In genomic region chr3:94948066-94948614, GRCm38 (mm10) we compare ENCODE assay signal across 11 mouse cellular contexts. TPM values are rescaled to one million over a fixed set of nuclear protein-coding genes. Genes with fewer than 3 reads are reported as not detected.
DNase-seq lines count a peak whose midpoint lies in the region; ATAC-seq and TF ChIP-seq lines count a peak whose summit lies in the region.
"Had no signal": no experiment of that assay in that cellular context is flagged by ENCODE, and none has a peak within 500 bp of the region (broad histone marks: within the 10 kb centered on the region; RNA-seq: fewer than 3 reads in every experiment).

No protein-coding gene starts in this region.

- H3K27ac ChIP-seq in gastrocnemius, adult 2 months = no peak overlapping the region
- no peak overlapping the region for H3K27ac ChIP-seq in lung, embryonic 14.5 days (ENCODE audit: low read depth)
- H3K27ac ChIP-seq: hindbrain, embryonic 14.5 days; midbrain, embryonic 12.5 days had no signal

- no peak overlapping the region for H3K4me3 ChIP-seq in gastrocnemius, adult 2 months
- H3K4me3 ChIP-seq in lung, embryonic 14.5 days (ENCODE audit: low read depth, low read length) = no peak overlapping the region
- no peak overlapping the region for H3K4me3 ChIP-seq in G1E (ENCODE audit: low read depth, low read length)
- H3K4me3 ChIP-seq: midbrain, embryonic 12.5 days had no signal

- no peak overlapping the region for H3K4me2 ChIP-seq in lung, embryonic 14.5 days
- H3K4me2 ChIP-seq: hindbrain, embryonic 14.5 days; midbrain, embryonic 12.5 days had no signal

- ATAC-seq in lung, embryonic 14.5 days (ENCODE audit: insufficient read depth) = no peak
- no peak for ATAC-seq in G1E (ENCODE audit: extremely low read depth, insufficient number of reproducible peaks, low FRiP score, poor library complexity, severe bottlenecking)

- no peaks in the 10 kb centered on the region for H3K9me3 ChIP-seq in lung, embryonic 14.5 days (ENCODE audit: low read depth, low read length)
- H3K9me3 ChIP-seq in G1E (replicated peaks) = peaks cover 2% of the 10 kb centered on the region; the same call in 1 of the 2 replicates
- H3K9me3 ChIP-seq: midbrain, embryonic 12.5 days had no signal

- H3K4me1 ChIP-seq in lung, embryonic 14.5 days (ENCODE audit: insufficient read depth) = no peaks in the 10 kb centered on the region
- peaks cover 44% of the 10 kb centered on the region for H3K4me1 ChIP-seq in G1E (ENCODE audit: insufficient read depth, low read depth, low read length)

- WGBS in lung, embryonic 14.5 days = 71% methylated on average over 3 of the region's 3 CpGs

- intact Hi-C loops in gastrocnemius, adult 2 months (cut with DNase I) = loop anchor here (1.0 kb wide), 1 partner anchor 49 kb away; no protein-coding TSS in a partner anchor
- intact Hi-C loops in gastrocnemius, postnatal 14 days (cut with DNase I; ENCODE audit: low total_unique reads) = no loop called here

- no peak for DNase-seq in gastrocnemius, adult 2 months
- DNase-seq in gastrocnemius, postnatal 14 days = no peak
- peak; percentile 26 for DNase-seq in lung, embryonic 14.5 days
- DNase-seq in lung, postnatal 4 days = no peak
- DNase-seq in G1E (ENCODE audit: low spot score) (no peak), MN1 (ENCODE audit: low spot score) (no peak)
- peak; percentile 73 for DNase-seq in naive thymus-derived CD4-positive, alpha-beta T cell, adult 2 months (ENCODE audit: low read depth)
- no peak for DNase-seq in cerebellum, adult 8-10 months
- DNase-seq: embryo, embryonic 11 days had no signal

- H3K9ac ChIP-seq in lung, embryonic 14.5 days = no peak overlapping the region
- H3K9ac ChIP-seq: hindbrain, embryonic 14.5 days; midbrain, embryonic 12.5 days had no signal

- TF ChIP-seq CTCF in gastrocnemius, adult 2 months (IDR thresholded peaks at IDR 0.05) = peak; percentile 90
- peak; percentile 57 for TF ChIP-seq CTCF in lung, embryonic 14.5 days (IDR thresholded peaks at IDR 0.05; ENCODE audit: low read depth)
- peak; percentile 56; the same call in 1 of the 2 replicates for TF ChIP-seq CTCF in G1E (IDR thresholded peaks at IDR 0.05; ENCODE audit: low read depth, low read length)

- H3K27me3 ChIP-seq in lung, embryonic 14.5 days (ENCODE audit: insufficient read depth, low read length) = no peaks in the 10 kb centered on the region
- no peaks in the 10 kb centered on the region for H3K27me3 ChIP-seq in G1E (ENCODE audit: insufficient read depth, low read length)

- H3K36me3 ChIP-seq in lung, embryonic 14.5 days (ENCODE audit: insufficient read depth) = no peaks in the 10 kb centered on the region
- H3K36me3 ChIP-seq in G1E (replicated peaks) = peaks cover 26% of the 10 kb centered on the region
- H3K36me3 ChIP-seq: midbrain, embryonic 12.5 days had no signal

RNA-seq across cellular contexts. Expression of gene Rfx5, which starts 5.7 kb away (rescaled TPM):
- 1 to 10 TPM; 4.7 to 5.2 TPM for total RNA-seq in gastrocnemius, adult 2 months (2021)
- 1 to 10 TPM; 5.8 to 7.2 TPM for total RNA-seq in gastrocnemius, postnatal 14 days (2021)
- polyA plus RNA-seq in lung, embryonic 14.5 days (2014; fragmentation: Nextera tagmentation; extraction: Ambion mirVana) = 11.8 and 13.1 TPM in 2 replicates
- 27.8 and 36.2 TPM in 2 replicates for total RNA-seq in G1E (2014; fragmentation: Nextera tagmentation)
- 21.8 and 24.3 TPM in 2 replicates for total RNA-seq in G1E (2017)
- 9.6 and 11.7 TPM in 2 replicates for polyA plus RNA-seq in G1E (2012)

RNA-seq across cellular contexts. Expression of gene Selenbp1, which starts 15.3 kb away (rescaled TPM):
- 10 to 100 TPM; 10.1 to 28.6 TPM for total RNA-seq in gastrocnemius, adult 2 months (2021)
- 1 to 10 TPM; 8.9 to 9.5 TPM for total RNA-seq in gastrocnemius, postnatal 14 days (2021)
- 99.1 and 103 TPM in 2 replicates for polyA plus RNA-seq in lung, embryonic 14.5 days (2014; fragmentation: Nextera tagmentation; extraction: Ambion mirVana)
- total RNA-seq in G1E (2014; fragmentation: Nextera tagmentation) (110 and 119 TPM in 2 replicates), G1E (2017) (367 and 434 TPM in 2 replicates)
- 39.8 and 133 TPM in 2 replicates for polyA plus RNA-seq in G1E (2012)

RNA-seq across cellular contexts. Expression of gene Pi4kb, which starts 26.4 kb away (rescaled TPM):
- 10 to 100 TPM; 23.4 to 24.0 TPM for total RNA-seq in gastrocnemius, adult 2 months (2021)
- total RNA-seq in gastrocnemius, postnatal 14 days (2021) = 10 to 100 TPM; 23.5 to 24.1 TPM
- polyA plus RNA-seq in lung, embryonic 14.5 days (2014; fragmentation: Nextera tagmentation; extraction: Ambion mirVana) = 24.7 and 25.9 TPM in 2 replicates
- total RNA-seq in G1E (2014; fragmentation: Nextera tagmentation) = 39.8 and 70.6 TPM in 2 replicates
- 36.8 and 37.4 TPM in 2 replicates for total RNA-seq in G1E (2017)
- 11.7 and 11.8 TPM in 2 replicates for polyA plus RNA-seq in G1E (2012)

Comparison
In these comparisons a context has a peak if more than half of its experiments do, and no peak if none do; other contexts are left out.
1. DNase-seq: peak in lung, embryonic 14.5 days (single experiment) and naive thymus-derived CD4-positive, alpha-beta T cell, adult 2 months (single experiment); none in gastrocnemius, adult 2 months (single experiment), gastrocnemius, postnatal 14 days (single experiment), lung, postnatal 4 days (0 of 2), G1E (single experiment), cerebellum, adult 8-10 months (single experiment) and MN1 (single experiment).
2. Peak in every context shown above with its lines, with median percentiles within 50 percentile points of each other: CTCF ChIP-seq.